Mouse (Mus musculus): ENCODE data around the gene Fbxo7.

GRCm38 (mm10) chr10:86063018-86063384 lies 41.2 kb downstream of the Fbxo7 start:
- TF ChIP-seq CTCF (IDR thresholded peaks at IDR 0.05; ENCODE audit: low read depth, low read length): no peak
- no peak for TF ChIP-seq GATA1 (IDR thresholded peaks at IDR 0.05; ENCODE audit: borderline replicate concordance, low read length)
- TF ChIP-seq TAL1 (conservative IDR thresholded peaks at IDR 0.05; ENCODE audit: low read depth, low read length): no peak

Data from G1E (cell line).